Mouse (Mus musculus) intestine, embryonic 14.5 days (tissue): ENCODE results near the gene Pcnx. TPM values are rescaled to one million over a fixed set of nuclear protein-coding genes. Genes with fewer than 3 reads are reported as not detected.

ENCODE experiments used
- ATAC-seq: fragments of 200-750 bp; cut with Nextera tagmentation; replicated peaks from 2 replicates; pipeline ENCODE4 v1.8.0; 2017; ENCODE audit warnings: low read depth, moderate number of reproducible peaks, moderate TSS enrichment, moderate library complexity; ENCODE audit not compliant: low FRiP score, low TSS enrichment
- DNase-seq: peaks from one replicate; pipeline ENCODE4 v3.0.0-alpha.2; 2018; ENCODE audit warnings: low spot score
- H3K27ac ChIP-seq: fragments of 300-500 bp; sonication (generic); 2 replicates; pipeline ENCODE4 v1.5.1; 2014; ENCODE audit warnings: low read depth, mild to moderate bottlenecking, control low read depth
- H3K27me3 ChIP-seq: fragments of 300-500 bp; sonication (generic); replicated peaks from 2 replicates; pipeline ENCODE4 v1.6.1; 2014; ENCODE audit warnings: low read length, control low read depth; ENCODE audit not compliant: control insufficient read depth, insufficient read depth
- H3K36me3 ChIP-seq: fragments of 300-500 bp; sonication (generic); 2 replicates; pipeline ENCODE4 v1.6.1; 2014; ENCODE audit warnings: low read length, control low read depth; ENCODE audit not compliant: control insufficient read depth, insufficient read depth
- H3K4me1 ChIP-seq: fragments of 300-500 bp; sonication (generic); replicated peaks from 2 replicates; pipeline ENCODE4 v1.6.1; 2014; ENCODE audit warnings: low read length, control low read depth, mixed read lengths; ENCODE audit not compliant: control insufficient read depth, insufficient read depth
- H3K4me2 ChIP-seq: fragments of 300-500 bp; sonication (generic); 2 replicates; pipeline ENCODE4 v1.6.1; 2014; ENCODE audit warnings: low read length
- H3K4me3 ChIP-seq: fragments of 300-500 bp; sonication (generic); 2 replicates; pipeline ENCODE4 v1.5.1; 2014; ENCODE audit warnings: low read depth, low read length, control low read depth, mixed read lengths
- H3K9ac ChIP-seq: fragments of 300-500 bp; sonication (generic); 2 replicates; pipeline ENCODE4 v1.6.1; 2014; ENCODE audit warnings: mild to moderate bottlenecking, low read length
- H3K9me3 ChIP-seq: fragments of 300-500 bp; sonication (generic); 2 replicates; pipeline ENCODE4 v1.6.1; 2016; ENCODE audit warnings: low read length, control low read depth; ENCODE audit not compliant: control insufficient read depth
- whole genome bisulfite sequencing: fragments of 180-500 bp; shearing (Covaris S2); extraction: QIAGEN DNeasy Blood & Tissue Kit; methylation state at CpG from one replicate; pipeline ENCODE4 v1.1.7; 2014; 5-methylcytosine and 5-hydroxymethylcytosine counted together
- polyA plus RNA-seq: library from polyadenylated mRNA; unstranded; fragments of >200 nt; fragmentation: Nextera tagmentation; extraction: Ambion mirVana; gene quantifications from 2 replicates; pipeline ENCODE4 v1.2.1, GENCODE M21; 2014

The Pcnx gene
- polyA plus RNA-seq, 1 experiment from 2014 or later = 18.2 TPM

- DNase-seq (no peak), ATAC-seq (no peak)
- Histone ChIP-seq H3K4me1 (peaks cover 26% of the 10 kb centered on the region), H3K9me3 (no peaks in the 10 kb centered on the region), H3K27ac (no peak overlapping the region), H3K9ac (no peak overlapping the region), H3K4me3 (no peak overlapping the region), H3K4me2 (no peak overlapping the region), H3K27me3 (no peaks in the 10 kb centered on the region), H3K36me3 (peaks cover 5% of the 10 kb centered on the region; the same call in 1 of the 2 replicates)
- WGBS = 84% methylated on average over 9 of the region's 9 CpGs
Measured at GRCm38 (mm10) chr12:81941191-81941590, 81.4 kb downstream of the Pcnx start.

GRCm38 (mm10) chr12:81943331-81944062 is 83.7 kb downstream of the Pcnx start:
- H3K9me3 ChIP-seq = no peaks in the 10 kb centered on the region
- H3K36me3 ChIP-seq = peaks cover 3% of the 10 kb centered on the region; the same call in 1 of the 2 replicates
- H3K27me3 ChIP-seq = no peaks in the 10 kb centered on the region
- no peak overlapping the region for H3K27ac ChIP-seq
- DNase-seq = no peak
- H3K4me1 ChIP-seq = peaks cover 27% of the 10 kb centered on the region
- H3K4me3 ChIP-seq = no peak overlapping the region
- no peak for ATAC-seq
- WGBS = 54% methylated on average over 12 of the region's 12 CpGs
- H3K4me2 ChIP-seq = no peak overlapping the region
- H3K9ac ChIP-seq = no peak overlapping the region

DNA sequence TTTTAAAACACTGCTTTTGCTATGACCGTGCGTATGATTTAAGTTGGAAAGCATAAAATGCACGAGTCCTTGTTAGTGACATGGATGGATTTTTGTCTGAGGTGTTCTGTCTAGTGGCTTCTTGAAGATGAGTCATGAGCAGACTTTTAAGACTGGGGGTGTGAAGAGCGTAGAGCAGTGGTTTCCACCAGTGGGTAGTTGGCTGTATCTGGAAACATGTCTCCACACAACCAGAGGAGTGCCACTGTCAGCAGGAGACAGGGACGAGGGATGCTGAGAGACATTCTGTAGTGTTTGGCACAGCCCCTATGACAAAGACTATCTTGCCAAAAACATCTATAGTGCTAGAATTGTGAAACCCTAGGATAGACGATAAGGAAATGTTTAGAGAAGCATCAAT is 89.2 kb downstream of the Pcnx start:
- H3K9ac ChIP-seq = no peak overlapping the region
- H3K4me1 ChIP-seq = peaks cover 14% of the 10 kb centered on the region
- H3K4me3 ChIP-seq = no peak overlapping the region
- no peak overlapping the region for H3K27ac ChIP-seq
- H3K27me3 ChIP-seq = no peaks in the 10 kb centered on the region
- peaks cover 38% of the 10 kb centered on the region for H3K36me3 ChIP-seq
- no peak for ATAC-seq
- H3K9me3 ChIP-seq = no peaks in the 10 kb centered on the region
- H3K4me2 ChIP-seq = no peak overlapping the region
- no peak for DNase-seq
- 81% methylated on average over 6 of the region's 6 CpGs for WGBS

DNA sequence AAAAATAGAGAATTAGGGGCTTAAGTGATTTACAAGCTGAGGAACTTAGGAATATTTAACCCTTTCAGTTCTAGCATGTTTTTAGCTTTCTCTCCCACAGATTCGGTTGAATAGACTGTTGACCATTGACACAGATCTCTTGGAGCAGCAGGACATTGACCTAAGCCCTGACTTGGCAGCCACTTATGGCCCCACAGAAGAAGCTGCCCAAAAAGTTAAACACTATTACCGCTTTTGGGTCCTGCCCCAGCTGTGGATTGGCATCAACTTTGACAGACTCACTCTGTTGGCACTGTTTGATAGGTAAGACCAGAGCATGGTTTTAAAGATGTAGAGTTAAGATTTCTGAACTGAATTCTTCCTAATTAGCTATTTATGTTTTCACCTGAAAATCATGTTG is 90.2 kb downstream of the Pcnx start:
- 89% methylated on average over 2 of the region's 2 CpGs for WGBS

GRCm38 (mm10) chr12:81958351-81958750 is 98.5 kb downstream of the Pcnx start:
- Histone ChIP-seq H3K9ac (no peak overlapping the region), H3K9me3 (no peaks in the 10 kb centered on the region), H3K4me2 (no peak overlapping the region), H3K36me3 (peaks cover 45% of the 10 kb centered on the region), H3K27ac (no peak overlapping the region), H3K27me3 (no peaks in the 10 kb centered on the region), H3K4me3 (no peak overlapping the region), H3K4me1 (no peaks in the 10 kb centered on the region)
- ATAC-seq (no peak), DNase-seq (no peak)
- WGBS = 87% methylated on average over 4 of the region's 4 CpGs

More for the DNA sequence above, 90.2 kb downstream of the Pcnx start:
- Histone ChIP-seq H3K4me3 (no peak overlapping the region), H3K27me3 (no peaks in the 10 kb centered on the region), H3K4me2 (no peak overlapping the region), H3K9me3 (no peaks in the 10 kb centered on the region), H3K36me3 (peaks cover 43% of the 10 kb centered on the region), H3K4me1 (peaks cover 9% of the 10 kb centered on the region), H3K27ac (no peak overlapping the region), H3K9ac (no peak overlapping the region)
- ATAC-seq (no peak), DNase-seq (no peak)

DNA sequence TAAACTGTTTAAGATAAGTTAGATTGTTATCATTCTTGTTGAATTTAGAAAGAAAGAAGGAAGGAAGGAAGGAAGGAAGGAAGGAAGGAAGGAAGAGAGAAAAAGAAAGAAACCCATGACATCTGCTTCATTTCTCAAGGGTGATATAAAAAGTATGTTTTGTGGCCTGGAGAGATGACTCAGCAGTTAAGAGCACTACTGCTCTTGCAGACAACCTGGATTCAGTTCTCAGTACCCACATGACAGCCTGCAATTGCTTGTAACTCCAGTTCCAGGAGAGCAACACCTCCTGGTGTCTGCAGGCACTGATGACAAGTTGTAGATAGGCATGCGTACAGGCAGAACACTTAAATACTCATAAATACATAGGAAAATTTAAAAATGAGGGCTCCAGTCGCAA is 105.6 kb downstream of the Pcnx start:
- WGBS = 92% methylated on average over 2 of the region's 2 CpGs
- Histone ChIP-seq H3K4me2 (no peak overlapping the region), H3K36me3 (peaks cover 74% of the 10 kb centered on the region), H3K27me3 (no peaks in the 10 kb centered on the region), H3K27ac (no peak overlapping the region), H3K4me1 (no peaks in the 10 kb centered on the region), H3K4me3 (no peak overlapping the region), H3K9ac (no peak overlapping the region), H3K9me3 (no peaks in the 10 kb centered on the region)
- ATAC-seq = no peak
- DNase-seq = no peak

GRCm38 (mm10) chr12:81971042-81971883 is 111.4 kb downstream of the Pcnx start:
- H3K9ac ChIP-seq = no peak overlapping the region
- H3K27ac ChIP-seq = no peak overlapping the region
- peaks cover 87% of the 10 kb centered on the region for H3K36me3 ChIP-seq
- ATAC-seq (no peak), DNase-seq (no peak)
- no peaks in the 10 kb centered on the region for H3K9me3 ChIP-seq
- WGBS = 89% methylated on average over 19 of the region's 19 CpGs
- no peaks in the 10 kb centered on the region for H3K4me1 ChIP-seq
- H3K27me3 ChIP-seq = no peaks in the 10 kb centered on the region
- no peak overlapping the region for H3K4me3 ChIP-seq
- H3K4me2 ChIP-seq = no peak overlapping the region

DNA sequence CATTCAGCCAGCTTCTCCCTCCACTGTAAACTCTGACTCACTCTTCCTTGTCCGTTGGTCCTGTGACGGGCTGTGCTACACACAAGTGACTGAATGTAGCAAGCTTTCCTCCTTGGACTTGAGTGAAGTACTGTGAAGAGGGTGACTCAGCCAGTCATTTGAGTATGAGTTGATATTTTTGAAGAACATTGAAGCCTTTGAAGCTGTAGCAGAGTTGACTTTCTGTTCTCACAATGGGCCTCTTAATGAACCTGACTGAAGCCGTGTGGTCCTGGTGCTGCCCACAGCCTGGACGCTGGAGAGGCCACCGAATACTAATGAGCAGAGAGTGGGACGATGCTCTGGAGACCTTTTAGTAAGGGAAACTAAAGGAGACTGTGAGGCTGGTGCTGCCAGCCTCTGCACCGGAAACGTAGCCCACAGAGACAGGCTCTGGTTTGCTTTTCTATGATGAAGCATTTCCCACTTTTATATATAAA is 112.1 kb downstream of the Pcnx start:
- DNase-seq = no peak
- no peak overlapping the region for H3K4me3 ChIP-seq
- no peak overlapping the region for H3K9ac ChIP-seq
- 83% methylated on average over 8 of the region's 8 CpGs for WGBS
- H3K27ac ChIP-seq = no peak overlapping the region
- no peaks in the 10 kb centered on the region for H3K4me1 ChIP-seq
- H3K4me2 ChIP-seq = no peak overlapping the region
- no peaks in the 10 kb centered on the region for H3K9me3 ChIP-seq
- H3K36me3 ChIP-seq = peaks cover 87% of the 10 kb centered on the region
- no peaks in the 10 kb centered on the region for H3K27me3 ChIP-seq
- no peak for ATAC-seq
